Mouse (Mus musculus) kidney, postnatal 25 days (tissue): ENCODE results near the gene Epsti1.

Source experiments
- DNase-seq, 2 experiments: peaks; one replicate each; pipeline ENCODE4 v3.0.0; 2021; ENCODE audit warnings: mixed read lengths in 2 of 2

Gene Epsti1

GRCm38 (mm10) chr14:78015540-78016321, 111.7 kb downstream of the Epsti1 start:
- DNase-seq, result no peak

GRCm38 (mm10) chr14:78016398-78016797, 112.4 kb downstream of the Epsti1 start:
- DNase-seq, result no peak

GRCm38 (mm10) chr14:78019935-78020334, 115.9 kb downstream of the Epsti1 start:
- no peak for DNase-seq

- DNase-seq, result no peak
These were observed 134.8 kb downstream of the Epsti1 start for GRCm38 (mm10) chr14:78038876-78039275.

GRCm38 (mm10) chr14:78040643-78041042, 136.6 kb downstream of the Epsti1 start:
- no peak for DNase-seq

GRCm38 (mm10) chr14:78041886-78042526, 138.0 kb downstream of the Epsti1 start:
- DNase-seq, result no peak

GRCm38 (mm10) chr14:78043079-78043478, 139.0 kb downstream of the Epsti1 start:
- no peak for DNase-seq

- no peak for DNase-seq
These were observed 144.2 kb downstream of the Epsti1 start for GRCm38 (mm10) chr14:78048258-78048657.

GRCm38 (mm10) chr14:78048674-78049073, 144.6 kb downstream of the Epsti1 start:
- no peak for DNase-seq
